Mouse (Mus musculus): ENCODE data around the gene Elavl4. TPM values are rescaled to one million over a fixed set of nuclear protein-coding genes. Genes with fewer than 3 reads are reported as not detected.
A peak's percentile ranks its signal among the peaks of the same experiment; 100 is the strongest.

Elavl4 gene
- total RNA-seq (2021): 10 to 100 TPM; 53.3 to 59.0 TPM

DNA sequence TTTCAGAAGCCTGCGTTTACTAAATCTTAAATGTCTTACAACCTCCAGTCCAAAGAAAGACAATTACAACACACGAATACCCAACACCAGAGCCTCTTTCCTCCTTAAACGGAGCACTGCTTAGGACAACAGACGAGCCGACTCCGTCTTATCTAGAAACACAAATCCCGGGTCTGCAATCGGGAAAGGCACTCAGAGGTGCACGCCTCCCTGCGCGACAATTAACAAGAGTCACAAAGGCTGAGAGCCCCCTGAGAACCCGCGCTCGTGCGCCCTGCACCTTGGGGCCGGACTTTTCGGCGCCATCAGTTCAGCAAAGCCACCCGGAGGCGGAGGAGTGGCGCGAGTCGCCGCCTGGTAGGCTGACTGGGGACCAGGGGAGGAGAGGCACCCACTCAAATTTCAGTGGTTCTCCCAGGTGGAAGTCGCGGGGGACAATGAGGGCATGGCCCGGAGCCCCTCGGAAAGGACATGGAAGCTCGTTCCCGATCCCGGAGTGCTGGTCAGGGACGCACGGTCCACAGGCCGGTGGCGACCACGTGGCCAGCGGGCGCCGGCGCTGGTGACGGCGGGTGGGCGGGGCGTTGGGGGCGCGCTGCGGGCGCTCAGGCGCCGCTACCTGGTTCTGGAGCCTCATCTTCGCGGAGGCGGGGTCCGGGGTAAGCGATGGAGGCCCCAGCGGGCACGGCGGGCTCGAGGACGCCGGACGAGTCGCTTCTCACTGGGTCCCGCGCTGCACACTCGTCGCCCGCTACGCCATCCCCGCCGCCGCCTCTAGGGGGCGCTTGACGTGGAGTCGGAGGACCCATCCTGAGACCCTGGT lies at the start of gene Elavl4:
TSS of gene Elavl4 (minus strand) at position 732 of the 823 bp plus-strand sequence.
- DNase-seq: peak; percentile 66 to 72

DNA sequence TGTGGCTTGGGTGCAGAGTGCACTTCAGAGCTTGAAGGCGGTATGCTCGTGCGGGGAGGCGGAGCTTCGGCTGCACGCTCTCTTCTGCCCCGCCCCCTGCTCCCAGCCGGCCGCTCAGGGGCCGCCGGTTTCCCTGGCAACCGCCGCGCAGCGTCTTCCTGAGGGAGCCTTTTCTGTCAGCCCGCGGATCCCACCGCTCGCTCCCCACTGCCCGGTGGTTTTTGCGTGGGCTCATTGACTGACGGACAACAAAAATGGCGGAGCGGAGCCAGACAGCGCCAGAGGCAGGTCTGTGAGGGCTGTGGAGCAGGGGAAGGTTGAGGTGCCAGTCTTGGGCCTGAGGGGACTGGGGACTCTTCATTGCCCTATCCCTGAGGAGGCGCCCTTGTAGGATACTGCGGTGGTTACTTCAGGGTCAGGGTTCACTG lies 45.9 kb upstream of the Elavl4 start, which contains the start of gene Agbl4:
TSS of gene Agbl4 (plus strand) at position 44 of the 428 bp plus-strand sequence.
- DNase-seq: peak; percentile 71 to 75

DNA sequence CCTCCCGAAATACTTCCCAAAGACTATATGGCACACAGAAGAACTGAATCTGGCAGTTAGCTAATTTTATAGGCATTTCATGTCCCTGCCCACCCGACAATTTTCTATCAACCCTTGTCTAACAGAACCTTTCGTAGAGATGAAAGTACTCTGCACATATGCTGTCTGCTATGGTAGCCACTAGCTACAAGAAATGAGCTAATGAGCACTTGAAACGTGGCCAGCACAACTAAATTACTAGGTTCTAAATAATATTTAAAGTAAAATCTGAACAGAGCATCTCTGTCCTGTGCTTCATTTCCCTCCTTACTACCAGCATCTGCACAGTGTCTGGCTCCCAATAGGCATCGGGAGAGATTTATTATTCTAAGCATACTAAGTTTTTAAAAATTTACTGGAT lies 44.5 kb upstream of the Elavl4 start:
- no peak for DNase-seq

DNA sequence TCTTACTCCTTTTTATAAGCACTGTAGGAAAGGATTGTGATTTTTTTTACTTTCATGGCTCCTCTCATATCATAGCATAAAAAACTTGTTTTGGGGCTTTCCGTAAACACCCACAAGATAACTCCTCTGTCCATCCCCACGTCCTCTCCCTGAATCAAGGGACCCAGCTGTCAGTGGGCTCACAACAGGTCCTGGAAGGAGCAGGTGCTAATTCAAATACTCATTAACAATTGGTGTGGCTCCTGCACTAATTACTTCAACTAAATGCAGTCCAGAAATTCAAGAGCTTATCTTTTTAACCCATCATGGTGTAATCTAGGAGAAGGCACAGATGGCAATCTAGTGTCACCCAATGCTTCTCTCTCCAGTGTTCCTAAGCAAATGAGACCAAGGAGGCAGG lies 8.9 kb upstream of the Elavl4 start:
- DNase-seq: no peak

DNA sequence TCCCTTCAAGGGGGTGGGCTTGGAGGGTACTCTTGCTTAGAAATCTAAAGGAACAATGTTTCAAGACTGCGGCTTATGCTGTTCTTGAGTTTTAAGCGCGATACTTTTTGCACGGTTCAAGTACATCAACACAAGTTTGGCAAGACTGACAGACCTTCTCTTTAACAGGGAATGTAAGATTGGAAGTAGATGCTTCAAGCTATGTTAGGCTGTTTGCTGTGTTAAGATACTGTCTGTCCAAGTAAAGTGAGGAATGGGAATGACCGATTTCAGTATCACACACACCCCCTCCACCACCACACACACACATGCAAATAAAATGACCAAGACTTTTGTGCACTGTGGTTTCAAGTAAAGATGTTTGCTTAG lies 276 bp upstream of the Elavl4 start:
- no peak for DNase-seq

DNA sequence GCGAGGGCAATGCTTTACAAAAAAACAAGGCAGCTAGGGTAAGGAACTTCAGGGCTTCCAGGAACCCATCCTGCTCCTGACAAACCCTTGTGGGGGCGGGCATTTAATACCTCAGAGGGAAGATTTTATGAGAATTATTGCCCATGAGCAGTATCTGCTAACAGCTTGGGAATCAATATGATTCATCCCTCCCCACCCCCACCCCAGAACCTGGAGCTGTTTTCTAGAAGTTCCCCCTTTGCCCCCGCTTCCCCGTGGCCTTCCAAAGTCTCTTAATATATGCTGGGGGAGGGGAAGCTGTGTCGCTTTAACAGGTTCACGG lies 892 bp downstream of the Elavl4 start:
- peak; percentile 2 to 3 for DNase-seq

DNA sequence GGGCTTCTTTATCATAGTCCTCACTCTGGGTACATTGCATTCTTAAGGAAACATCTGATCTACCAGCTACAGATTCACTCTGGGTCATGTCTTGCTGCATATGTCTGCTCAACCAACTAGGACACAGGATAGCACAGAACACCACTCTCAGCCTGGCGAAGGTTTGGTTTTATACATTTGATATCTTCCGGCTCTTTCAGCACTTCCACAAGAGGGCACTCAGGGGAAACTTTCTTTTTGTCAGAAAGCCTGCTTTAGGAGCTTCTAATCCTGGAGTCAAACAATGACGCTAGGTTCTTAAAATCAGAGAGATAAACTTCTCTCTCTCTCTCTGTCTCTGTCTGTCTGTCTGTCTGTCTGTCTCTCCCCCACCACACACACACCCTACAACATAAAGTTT lies 27.8 kb downstream of the Elavl4 start:
- DNase-seq: peak in 1 of 2 experiments; percentile 5

DNA sequence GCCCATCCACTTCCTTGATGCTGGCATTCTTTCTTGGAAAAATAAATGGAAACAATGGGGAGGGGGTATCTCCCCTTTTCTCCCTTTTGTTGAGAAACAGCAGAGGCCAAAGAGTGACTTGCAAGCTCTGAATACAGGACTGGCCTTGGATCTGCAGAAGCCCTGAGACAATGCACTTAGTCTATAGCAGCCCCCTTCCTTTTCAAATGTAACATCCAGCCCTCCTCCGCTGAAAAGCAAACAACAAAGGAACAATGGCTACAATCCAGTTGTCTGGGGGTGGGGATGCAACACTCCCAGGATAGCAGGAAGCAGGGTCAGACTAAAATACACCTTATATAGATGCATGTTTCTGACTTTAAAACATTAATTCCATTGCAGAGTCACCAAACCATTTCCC lies 39.6 kb downstream of the Elavl4 start:
- DNase-seq: no peak

DNA sequence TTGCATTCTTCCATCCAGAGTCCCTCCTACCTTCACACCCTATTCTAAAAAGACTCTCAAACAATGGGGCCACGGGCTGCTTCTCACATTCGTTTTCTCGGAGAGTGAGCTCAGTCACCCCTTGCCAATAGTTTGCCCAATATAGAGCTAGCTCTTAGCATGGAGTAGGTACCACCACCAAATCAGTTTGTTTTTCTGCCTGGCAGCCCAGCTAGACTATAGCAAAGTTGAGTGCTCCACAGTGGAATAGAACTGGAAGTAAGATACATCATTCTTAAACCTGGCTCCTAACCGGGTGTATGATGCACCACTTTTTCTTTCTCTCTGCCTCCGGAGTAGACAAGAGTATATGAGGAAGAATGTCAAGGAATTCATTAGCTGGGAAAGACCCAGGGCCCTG lies 44.7 kb downstream of the Elavl4 start:
- no peak for DNase-seq

DNA sequence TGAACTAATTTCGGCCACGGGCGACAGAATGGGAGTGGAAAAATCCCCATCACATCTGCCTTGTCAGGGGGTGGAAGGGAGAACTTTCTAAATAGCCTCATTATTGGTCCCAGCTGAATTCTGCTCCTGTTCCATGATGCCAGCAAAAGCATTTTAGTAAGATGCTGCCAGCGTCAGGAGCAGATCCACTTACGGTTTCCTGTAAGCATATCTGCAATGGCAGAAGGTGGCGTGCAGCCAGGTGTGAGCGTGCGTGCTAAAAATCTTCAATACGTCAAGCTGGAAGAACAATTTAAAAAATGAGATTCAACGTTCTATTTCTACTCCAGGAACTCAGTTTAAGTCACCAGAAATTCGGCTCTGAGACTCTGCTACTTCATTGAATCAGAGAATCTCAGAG lies 45.1 kb downstream of the Elavl4 start:
- no peak for DNase-seq

DNA sequence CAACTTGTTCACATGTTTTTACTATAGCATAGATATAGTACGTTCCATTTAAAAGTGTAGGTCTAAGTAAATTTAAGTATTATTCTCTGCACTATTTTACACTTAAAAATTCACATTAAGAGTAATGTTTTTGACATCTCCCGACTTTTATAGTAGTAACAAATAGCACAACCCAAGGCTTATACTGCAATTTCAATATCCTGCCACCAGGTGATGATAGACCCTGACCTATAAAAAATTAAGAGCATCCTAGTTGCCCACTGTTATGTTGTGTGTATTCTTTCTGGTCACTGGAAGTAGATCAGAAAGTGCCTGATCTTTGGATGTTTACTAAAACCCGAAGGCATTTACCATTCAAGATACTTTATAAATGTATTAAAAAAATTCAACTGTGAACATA lies 55.9 kb downstream of the Elavl4 start:
- DNase-seq: no peak

DNA sequence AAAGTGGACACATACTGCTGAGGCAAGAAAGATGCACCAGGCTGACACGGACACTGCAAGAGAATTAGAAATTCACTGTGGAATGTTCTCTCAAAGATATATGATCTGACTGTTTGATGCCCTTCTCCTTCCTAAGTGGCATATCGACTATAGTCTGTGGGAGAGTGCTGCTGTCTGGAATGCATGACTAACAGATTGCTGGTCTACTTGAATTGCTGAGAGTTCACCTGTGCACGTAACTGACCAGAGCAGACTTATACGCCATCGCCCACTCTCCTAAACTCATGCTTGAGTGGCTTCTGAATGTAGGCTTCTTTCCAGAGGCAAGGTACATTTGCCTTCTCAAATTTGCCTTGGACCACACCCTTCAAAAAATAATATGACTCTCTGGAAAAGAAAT lies 58.5 kb downstream of the Elavl4 start:
- no peak for DNase-seq

DNA sequence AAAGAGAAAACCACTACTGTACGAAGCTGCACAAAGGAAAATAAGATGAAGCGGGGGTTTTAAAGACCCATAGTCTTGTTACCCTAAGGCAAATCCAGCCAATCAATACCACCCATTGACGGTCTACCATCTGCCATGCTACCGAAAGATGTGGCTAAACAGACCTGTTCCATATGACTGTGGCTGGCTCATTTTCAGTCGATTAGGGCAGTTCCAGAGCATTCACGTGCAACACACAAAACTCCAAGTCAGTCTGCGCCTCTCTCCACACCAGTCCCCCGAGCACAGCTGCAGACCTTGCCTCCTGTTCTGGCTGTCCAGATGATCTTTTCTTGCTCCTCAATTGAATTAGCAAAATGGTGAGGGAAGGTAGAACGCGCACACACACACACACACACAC lies 59.2 kb downstream of the Elavl4 start:
- DNase-seq: no peak

DNA sequence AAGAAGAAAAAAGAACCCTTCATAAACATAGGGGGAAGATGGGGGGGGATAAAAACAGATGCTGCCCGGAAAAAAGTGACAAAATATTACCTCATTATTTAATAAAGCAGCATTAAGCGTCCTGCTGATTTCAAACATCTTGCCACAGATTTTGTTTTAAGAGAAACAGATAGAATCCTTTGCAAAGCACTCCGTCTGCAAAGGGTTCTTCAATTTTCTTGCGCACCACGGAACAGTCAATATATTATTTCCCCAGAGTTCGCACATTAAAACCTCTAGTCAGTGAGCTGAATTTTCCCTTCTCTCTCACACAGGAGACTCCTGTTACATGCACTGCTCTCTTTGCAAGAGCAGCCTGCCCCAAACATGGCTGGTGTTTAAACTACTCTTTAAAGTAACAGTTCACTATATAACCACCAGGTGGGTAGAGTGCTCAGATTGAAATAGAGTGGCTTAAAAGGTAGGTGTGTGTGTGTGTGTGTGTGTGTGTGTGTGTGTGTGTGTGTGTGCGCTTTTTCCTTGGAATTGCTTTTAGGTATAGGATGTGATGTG lies 61.1 kb downstream of the Elavl4 start:
- DNase-seq: no peak

DNA sequence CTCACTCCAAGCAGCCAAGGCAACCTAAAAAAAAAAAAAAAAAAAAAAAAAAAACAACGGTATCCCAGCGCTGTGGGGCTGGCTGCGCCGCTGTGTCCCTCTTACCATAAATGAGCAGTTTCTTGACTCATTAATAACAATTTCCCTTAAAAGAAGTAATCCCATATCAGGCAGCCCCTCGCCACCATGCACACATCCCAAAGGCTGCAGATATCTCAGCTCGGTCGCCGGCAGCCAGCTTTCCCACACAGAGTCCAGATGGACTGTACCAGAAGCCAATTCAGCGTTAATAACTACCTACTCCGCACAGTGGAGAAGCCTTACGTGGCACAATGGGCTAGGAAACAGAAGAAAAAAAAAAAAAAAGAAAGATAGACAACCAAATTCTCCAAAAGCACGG lies 61.7 kb downstream of the Elavl4 start:
- DNase-seq: no peak

DNA sequence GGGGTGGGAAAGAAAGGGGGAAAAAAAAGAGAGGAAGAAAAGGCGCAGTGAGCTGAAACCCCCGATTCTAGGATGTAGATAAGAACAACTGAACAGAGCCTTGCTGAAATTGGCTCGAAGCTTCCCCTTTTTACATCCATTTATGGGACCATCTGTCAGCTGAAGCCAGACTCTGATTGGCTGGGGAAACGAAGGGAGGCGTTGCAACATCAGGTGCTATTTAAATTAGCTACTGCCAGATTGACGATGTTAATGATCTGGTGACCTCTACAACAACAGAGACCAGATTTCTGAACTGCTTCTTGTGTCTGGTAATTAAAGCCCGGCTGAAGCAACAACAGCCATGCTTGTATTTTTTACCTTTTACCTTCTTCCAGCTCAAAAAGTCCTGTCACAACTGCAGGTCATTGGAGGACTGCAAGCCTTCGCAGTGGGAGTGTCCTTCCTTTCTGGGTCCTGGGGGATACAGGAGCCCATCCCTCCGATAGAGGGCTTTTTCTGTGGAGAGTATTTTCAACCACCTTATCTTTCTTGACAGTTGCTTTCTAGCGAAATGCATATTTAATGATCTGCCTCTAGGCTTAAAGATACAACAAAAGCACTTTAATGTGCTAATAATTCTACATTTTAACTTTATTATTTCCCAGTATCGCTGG lies 64.2 kb downstream of the Elavl4 start:
- DNase-seq: peak in 1 of 2 experiments; percentile 36

DNA sequence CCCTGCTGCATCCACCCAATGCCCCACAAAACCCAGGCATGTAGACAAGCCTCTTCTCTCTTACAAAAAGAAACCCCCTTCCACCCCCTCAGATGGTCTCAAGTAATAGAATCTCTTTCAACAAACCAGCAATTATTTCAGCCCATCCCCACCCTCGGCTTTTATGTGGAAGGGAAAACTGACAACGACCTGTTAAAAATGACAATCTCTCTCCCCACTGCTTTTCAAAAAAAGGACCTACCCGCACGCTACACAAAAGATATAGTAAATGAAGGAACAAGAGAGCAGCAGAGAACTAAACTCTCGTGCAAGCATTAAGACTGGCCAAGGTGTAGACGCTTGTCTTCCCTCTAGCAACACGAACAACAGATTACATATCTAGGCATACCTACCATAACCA lies 64.9 kb downstream of the Elavl4 start:
- no peak for DNase-seq

DNA sequence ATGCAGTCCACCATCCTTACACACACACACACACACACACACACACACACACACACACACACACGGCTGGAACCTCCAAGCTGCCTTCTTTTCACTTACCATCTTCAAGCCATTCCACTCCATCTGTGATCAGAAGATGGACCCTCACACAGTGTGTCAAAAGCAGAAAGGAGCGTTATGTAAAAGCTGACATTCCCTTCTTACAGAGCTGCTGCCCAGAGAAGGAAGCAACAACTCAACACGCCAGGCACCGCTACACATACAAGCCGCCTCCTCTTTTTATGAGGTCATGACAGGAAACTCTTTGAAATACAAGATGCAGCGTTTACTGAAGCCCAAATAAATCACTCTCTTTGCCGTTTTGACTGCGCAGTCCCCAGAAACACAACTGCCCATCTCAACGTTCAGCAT lies 65.3 kb downstream of the Elavl4 start:
- peak; percentile 33 to 39 for DNase-seq

DNA sequence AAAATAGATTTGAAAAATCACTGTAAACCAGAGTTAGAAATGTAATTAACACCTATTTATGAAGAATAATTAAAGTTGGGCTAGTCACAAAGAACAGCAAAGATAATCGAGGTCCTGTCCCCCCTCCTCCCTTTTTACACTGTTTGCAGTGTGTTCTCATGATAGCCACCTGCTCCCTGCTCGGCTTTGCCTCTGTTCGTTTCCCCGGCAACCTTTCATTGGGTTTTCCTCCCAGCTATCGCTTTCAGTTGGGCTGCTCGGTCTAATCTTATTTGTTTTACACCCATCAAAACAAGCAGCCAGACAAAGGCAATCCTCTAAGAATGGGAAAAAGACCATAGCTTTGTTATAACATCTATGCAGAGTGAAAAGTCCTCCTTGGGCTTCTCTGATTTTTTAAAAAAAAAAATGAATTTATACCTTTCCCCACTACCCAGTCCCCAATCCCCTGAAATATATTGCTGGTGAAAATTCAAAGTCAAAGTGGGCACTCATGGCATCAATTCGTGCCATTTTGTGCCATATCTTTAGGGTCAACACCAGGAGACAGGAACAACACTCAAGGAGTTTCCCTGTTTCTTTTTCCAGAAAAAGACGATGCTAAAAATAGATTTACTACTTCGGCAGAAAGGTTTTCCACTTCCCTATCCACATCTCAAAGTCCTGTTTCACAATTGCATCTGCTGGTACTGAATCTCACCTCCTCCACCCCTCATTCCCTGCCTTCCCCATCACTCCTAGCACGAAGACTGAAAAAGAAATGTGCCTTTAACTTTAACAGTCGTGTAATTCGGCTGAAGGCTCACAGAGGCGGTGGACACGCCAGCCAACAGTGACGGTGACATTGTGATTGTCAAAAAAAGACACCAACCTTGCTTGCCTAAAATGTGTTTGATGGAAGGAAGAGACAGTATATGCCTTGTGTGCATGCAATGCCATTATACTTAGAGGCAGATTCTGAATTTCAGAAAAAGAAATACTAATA lies 66.1 kb downstream of the Elavl4 start:
- DNase-seq: no peak

DNA sequence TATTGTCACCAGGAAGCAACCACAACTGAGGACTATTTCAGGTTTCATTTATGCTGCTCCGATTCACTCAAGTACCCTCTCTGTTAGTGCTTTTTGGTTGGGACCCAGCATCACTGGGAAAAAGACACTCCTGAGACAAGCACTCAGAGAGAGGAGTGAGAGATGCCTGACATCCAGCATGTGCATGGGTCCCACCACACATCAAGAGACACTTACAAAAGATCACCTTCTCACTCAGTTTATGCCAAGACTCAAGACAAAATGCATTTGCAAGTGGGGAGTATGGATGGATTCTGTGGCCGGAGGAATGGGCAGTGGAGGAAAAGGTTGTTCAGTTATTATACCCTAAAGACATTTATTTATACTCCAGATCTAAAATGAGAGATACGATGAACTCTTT lies 67.3 kb downstream of the Elavl4 start:
- DNase-seq: no peak

DNA sequence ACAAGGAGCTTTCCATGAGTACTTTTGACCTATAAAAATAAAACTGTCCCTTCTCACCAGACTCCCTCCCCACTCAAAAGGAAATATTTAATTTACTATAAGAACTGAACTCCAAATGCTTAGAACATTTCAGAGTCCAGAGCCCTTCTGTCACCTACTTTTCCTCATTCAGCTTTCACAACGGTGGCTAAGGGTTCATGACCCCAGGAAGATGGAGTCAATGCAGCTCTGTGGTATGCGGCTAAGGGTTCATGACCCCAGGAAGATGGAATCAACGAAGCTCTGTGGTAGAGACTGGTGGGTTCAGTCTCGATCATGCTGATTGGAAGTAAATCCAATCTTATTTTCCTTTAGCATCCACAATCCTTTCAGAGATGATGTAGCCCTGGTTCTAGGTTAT lies 81.7 kb downstream of the Elavl4 start:
- no peak for DNase-seq

DNA sequence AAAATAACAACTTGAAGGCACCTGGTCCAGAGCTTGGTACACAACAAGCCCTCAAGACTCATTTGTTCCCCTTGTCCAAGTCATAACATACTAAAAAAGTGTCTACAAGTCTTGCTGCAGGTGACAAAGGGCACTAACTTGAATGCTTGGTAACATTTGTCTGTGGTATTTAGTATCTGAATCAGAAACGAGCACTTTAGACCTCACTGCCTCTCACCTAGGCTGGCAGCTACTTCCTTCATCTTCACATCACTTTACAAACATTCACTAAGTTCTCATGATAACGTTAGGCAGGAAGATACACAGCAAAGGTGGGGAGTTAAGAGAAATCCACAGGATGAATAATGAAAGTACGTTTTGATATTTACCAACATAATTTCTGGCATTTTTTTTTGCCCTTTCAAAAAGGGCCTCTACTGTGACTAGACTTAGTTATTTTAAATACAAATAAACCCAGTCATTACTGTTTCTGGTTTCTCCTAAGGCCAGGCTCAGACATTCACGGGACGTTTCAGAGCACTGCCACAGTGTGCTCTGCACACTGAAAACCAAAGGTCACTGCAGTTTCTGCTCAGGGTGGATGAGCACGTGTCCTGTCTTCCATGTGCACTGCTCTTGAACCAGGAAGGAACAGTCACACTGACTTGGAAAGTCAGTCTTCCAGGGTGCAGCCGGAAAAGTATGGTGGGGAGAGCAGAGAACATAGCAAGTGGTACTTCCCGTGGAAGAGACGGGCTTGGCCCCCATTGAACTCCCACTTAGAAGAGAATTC lies 84.7 kb downstream of the Elavl4 start:
- DNase-seq: no peak

All from layer of hippocampus, postnatal 36 days (tissue).